Mouse (Mus musculus): ENCODE results near the gene Vasp. TPM values are rescaled to one million over a fixed set of nuclear protein-coding genes. Genes with fewer than 3 reads are reported as not detected.

Vasp gene
- polyA plus RNA-seq, 1 experiment from 2014 or later: 70.0 TPM

DNA sequence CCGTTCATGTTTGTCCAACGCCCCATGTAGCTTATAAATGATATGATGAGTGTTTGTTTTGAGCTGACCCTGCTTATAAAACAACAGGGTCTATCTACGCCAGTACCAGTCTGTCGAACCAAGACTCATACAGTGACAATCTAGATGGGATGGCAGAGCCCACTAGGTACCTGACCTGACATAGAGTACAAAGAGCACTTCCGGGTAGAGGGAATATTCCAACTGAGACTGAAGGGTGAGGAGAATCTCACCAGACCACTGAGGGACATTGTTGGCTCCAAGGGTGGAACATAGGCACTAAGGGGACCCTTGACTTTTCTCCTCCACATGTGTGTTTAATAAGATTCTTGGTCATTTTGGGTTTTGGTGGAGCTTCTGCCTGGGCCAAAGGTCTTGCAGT lies 42.2 kb downstream of the Vasp start:
- DNase-seq (ENCODE audit: low spot score): no peak
- peak overlapping the region; percentile 67 for H3K4me3 ChIP-seq (ENCODE audit: low read depth, low read length)
- no peaks in the 10 kb centered on the region for H3K9me3 ChIP-seq (ENCODE audit: control insufficient read depth, low read length)
- peak overlapping the region; percentile 69 for H3K9ac ChIP-seq (ENCODE audit: low read depth, low read length)
- peaks cover 10% of the 10 kb centered on the region for H3K4me1 ChIP-seq (ENCODE audit: control insufficient read depth, insufficient read depth, low read length)
- no peak for ATAC-seq (ENCODE audit: low read depth)
- H3K27me3 ChIP-seq (replicated peaks; ENCODE audit: control insufficient read depth, insufficient read depth, low read length): no peaks in the 10 kb centered on the region
- peaks cover 5% of the 10 kb centered on the region; the same call in 1 of the 2 replicates for H3K36me3 ChIP-seq (ENCODE audit: control insufficient read depth, insufficient read depth, low read length)
- WGBS: 44% methylated on average over 5 of the region's 5 CpGs
- peak overlapping the region; percentile 69 for H3K4me2 ChIP-seq (ENCODE audit: low read depth, low read length)
- H3K27ac ChIP-seq (replicated peaks; ENCODE audit: low read depth, low read length): peak overlapping the region; percentile 71

DNA sequence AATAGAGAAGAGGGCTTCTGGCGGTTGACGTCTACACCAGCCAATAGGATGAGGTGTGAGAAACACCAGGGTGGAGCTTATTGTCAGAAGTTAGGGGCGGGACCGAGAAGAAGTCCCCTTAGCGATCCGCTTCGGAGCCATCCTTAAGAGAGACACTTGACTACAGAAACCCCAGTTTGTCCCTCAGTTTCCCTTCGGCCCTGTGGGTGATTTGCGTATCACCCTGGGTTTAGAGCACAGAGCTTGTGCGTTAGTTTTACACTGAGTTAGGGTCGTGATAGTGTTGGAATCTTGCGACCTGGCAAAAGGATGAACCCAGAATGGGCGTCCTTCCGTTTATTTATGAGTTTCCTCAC lies 42.8 kb downstream of the Vasp start:
- peaks cover 5% of the 10 kb centered on the region; the same call in 1 of the 2 replicates for H3K36me3 ChIP-seq (ENCODE audit: control insufficient read depth, insufficient read depth, low read length)
- peak overlapping the region; percentile 67 for H3K4me3 ChIP-seq (ENCODE audit: low read depth, low read length)
- DNase-seq (ENCODE audit: low spot score) (no peak), ATAC-seq (ENCODE audit: low read depth) (no peak)
- 0% methylated on average over 9 of the region's 14 CpGs for WGBS
- no peaks in the 10 kb centered on the region for H3K9me3 ChIP-seq (ENCODE audit: control insufficient read depth, low read length)
- peak overlapping the region; percentile 71 for H3K27ac ChIP-seq (replicated peaks; ENCODE audit: low read depth, low read length)
- peaks cover 10% of the 10 kb centered on the region for H3K4me1 ChIP-seq (ENCODE audit: control insufficient read depth, insufficient read depth, low read length)
- peak overlapping the region; percentile 69 for H3K9ac ChIP-seq (ENCODE audit: low read depth, low read length)
- peak overlapping the region; percentile 69 for H3K4me2 ChIP-seq (ENCODE audit: low read depth, low read length)
- no peaks in the 10 kb centered on the region for H3K27me3 ChIP-seq (replicated peaks; ENCODE audit: control insufficient read depth, insufficient read depth, low read length)

DNA sequence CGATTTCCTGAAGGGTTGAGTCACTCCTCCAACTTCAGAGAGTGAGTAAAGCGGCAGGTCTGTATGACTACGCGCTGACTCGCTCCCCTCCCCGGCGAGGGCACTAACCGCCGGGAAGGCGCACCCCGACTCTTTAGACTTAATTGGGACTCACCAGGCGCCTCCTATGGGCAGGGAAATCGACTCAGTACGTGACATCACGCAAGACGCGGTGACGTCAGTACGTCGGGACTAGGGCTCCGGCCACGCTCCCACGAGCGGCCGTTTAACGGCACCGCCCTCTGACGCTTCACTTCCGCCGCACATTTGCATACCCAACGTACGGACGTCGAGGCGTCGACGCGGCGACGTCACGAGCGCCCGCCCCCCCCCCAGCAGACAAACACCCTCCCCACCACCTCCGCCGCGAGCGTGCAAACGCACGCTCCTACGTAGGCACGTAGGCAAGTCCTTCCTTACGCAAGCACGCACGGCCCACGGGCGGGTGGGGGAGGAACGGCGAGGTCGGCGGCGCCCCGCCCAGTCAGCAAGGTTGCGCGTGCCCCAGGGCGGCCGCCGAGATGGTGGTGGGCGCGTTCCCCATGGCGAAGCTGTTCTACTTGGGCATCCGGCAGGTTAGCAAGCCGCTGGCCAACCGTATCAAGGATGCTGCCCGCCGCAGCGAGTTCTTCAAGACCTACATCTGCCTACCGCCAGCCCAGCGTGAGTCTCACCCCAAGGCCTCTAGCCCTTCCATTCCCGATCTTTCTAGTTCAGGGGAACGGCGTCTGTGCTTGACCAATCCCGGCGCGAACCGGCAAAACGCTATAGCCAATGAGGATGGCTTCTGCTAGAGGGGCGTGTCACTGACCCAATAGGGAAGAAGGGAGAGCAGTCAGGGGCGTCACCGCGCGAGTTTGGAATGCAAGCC lies 43.5 kb downstream of the Vasp start, which contains the start of gene Opa3:
Gene Opa3, plus strand, starts transcription at position 452 of the 910 bp plus-strand sequence.
- peak; percentile 94 for ATAC-seq (ENCODE audit: low read depth)
- H3K9ac ChIP-seq (ENCODE audit: low read depth, low read length): peak within 1 kb of the TSS; percentile 82
- 0% methylated on average over 44 of the region's 91 CpGs for WGBS

DNA sequence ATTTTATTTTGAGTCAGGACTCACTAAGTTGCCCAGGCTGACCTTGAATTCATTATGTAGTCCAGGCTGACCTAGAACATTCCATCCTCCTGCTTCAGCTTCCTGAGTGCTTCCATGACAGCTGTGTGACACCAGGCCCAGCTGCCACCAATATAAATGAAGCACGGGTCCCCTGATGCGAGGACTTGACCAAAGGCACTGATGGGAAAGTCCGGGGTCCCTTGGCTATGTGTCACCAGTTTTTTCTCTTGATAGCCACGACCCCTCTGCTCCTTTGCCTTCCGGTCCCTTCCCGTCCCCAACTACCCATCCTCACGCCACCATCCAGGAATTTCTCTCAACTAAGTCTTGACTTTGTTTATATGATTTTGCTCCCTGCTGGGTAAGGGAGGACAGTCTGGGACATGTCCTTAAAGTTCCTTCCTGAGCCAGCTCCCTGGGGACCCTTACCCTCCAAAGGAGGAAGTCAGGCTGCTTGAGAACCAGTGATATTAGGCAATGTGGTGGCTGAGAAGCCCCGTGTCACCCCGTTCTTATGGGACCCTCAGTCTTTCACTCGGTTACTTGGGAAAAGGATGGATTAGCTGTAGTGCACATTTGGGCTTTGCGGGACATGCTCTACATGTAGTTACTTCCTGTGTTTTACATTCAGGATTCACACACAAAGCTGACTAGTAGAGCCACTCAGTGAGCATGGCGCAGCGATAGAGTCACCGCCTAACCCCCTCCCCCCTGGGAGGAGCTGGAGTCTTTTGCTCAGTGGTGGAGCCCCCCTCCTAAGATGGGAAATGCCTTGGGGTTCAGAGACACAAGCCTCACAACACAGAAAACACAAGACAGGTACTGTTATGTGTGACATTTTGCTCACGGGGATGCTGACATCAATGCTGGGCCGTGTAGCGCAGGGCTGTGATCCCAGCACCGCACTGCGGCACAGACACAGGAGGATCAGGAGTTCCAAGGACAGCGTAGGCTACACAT lies 44.5 kb downstream of the Vasp start:
- peaks cover 10% of the 10 kb centered on the region for H3K4me1 ChIP-seq (ENCODE audit: control insufficient read depth, insufficient read depth, low read length)
- peak; percentile 82 for DNase-seq (ENCODE audit: low spot score)

More for the DNA sequence above, 43.5 kb downstream of the Vasp start, which contains the start of gene Opa3:
- Histone ChIP-seq H3K4me1 (ENCODE audit: control insufficient read depth, insufficient read depth, low read length) (peaks cover 10% of the 10 kb centered on the region), H3K4me3 (ENCODE audit: low read depth, low read length) (peak within 1 kb of the TSS; percentile 67), H3K27ac (replicated peaks; ENCODE audit: low read depth, low read length) (peak within 1 kb of the TSS; percentile 99), H3K9me3 (ENCODE audit: control insufficient read depth, low read length) (no peaks in the 10 kb centered on the region), H3K36me3 (ENCODE audit: control insufficient read depth, insufficient read depth, low read length) (peaks cover 5% of the 10 kb centered on the region; the same call in 1 of the 2 replicates), H3K27me3 (replicated peaks; ENCODE audit: control insufficient read depth, insufficient read depth, low read length) (no peaks in the 10 kb centered on the region), H3K4me2 (ENCODE audit: low read depth, low read length) (peak within 1 kb of the TSS; percentile 71)
- DNase-seq (ENCODE audit: low spot score): peak; percentile 100

DNA sequence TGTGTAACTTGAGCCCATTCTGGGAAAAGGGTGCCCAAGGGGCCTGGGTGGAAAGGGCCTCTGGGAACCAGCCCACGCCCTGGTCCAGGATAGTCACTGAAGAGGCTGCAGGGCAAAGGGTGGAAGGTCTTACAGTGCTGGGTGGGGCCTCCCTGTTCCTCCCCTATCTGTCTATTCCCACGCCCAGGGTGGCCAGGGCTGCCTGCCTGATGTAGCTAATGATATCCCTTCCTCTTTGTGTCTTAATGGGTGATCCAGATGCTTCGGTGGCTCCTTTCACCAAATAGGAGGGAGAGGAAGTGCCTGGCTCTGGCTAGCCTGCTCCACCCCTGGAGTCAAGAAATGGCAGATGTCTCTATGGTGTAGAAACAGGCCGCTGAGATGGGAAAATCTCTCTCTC lies 46.7 kb downstream of the Vasp start:
- ATAC-seq (ENCODE audit: low read depth) (no peak), DNase-seq (ENCODE audit: low spot score) (no peak)
- WGBS: 77% methylated on average over 4 of the region's 4 CpGs
- peaks cover 10% of the 10 kb centered on the region for H3K4me1 ChIP-seq (ENCODE audit: control insufficient read depth, insufficient read depth, low read length)
- H3K9ac ChIP-seq (ENCODE audit: low read depth, low read length): no peak overlapping the region
- H3K27me3 ChIP-seq (replicated peaks; ENCODE audit: control insufficient read depth, insufficient read depth, low read length): no peaks in the 10 kb centered on the region
- H3K4me3 ChIP-seq (ENCODE audit: low read depth, low read length): no peak overlapping the region
- H3K36me3 ChIP-seq (ENCODE audit: control insufficient read depth, insufficient read depth, low read length): peaks cover 5% of the 10 kb centered on the region; the same call in 1 of the 2 replicates
- no peak overlapping the region for H3K4me2 ChIP-seq (ENCODE audit: low read depth, low read length)
- no peak overlapping the region for H3K27ac ChIP-seq (replicated peaks; ENCODE audit: low read depth, low read length)
- no peaks in the 10 kb centered on the region for H3K9me3 ChIP-seq (ENCODE audit: control insufficient read depth, low read length)

More for the DNA sequence above, 44.5 kb downstream of the Vasp start:
- peak overlapping the region; percentile 99 for H3K27ac ChIP-seq (replicated peaks; ENCODE audit: low read depth, low read length)
- peak overlapping the region; percentile 71 for H3K4me2 ChIP-seq (ENCODE audit: low read depth, low read length)
- H3K27me3 ChIP-seq (replicated peaks; ENCODE audit: control insufficient read depth, insufficient read depth, low read length): no peaks in the 10 kb centered on the region
- ATAC-seq (ENCODE audit: low read depth): peak; percentile 6; the same call in 1 of the 2 replicates
- H3K36me3 ChIP-seq (ENCODE audit: control insufficient read depth, insufficient read depth, low read length): peaks cover 5% of the 10 kb centered on the region; the same call in 1 of the 2 replicates
- WGBS: 19% methylated on average over 20 of the region's 20 CpGs
- peak overlapping the region; percentile 67 for H3K4me3 ChIP-seq (ENCODE audit: low read depth, low read length)
- H3K9ac ChIP-seq (ENCODE audit: low read depth, low read length): peak overlapping the region; percentile 73
- no peaks in the 10 kb centered on the region for H3K9me3 ChIP-seq (ENCODE audit: control insufficient read depth, low read length)

DNA sequence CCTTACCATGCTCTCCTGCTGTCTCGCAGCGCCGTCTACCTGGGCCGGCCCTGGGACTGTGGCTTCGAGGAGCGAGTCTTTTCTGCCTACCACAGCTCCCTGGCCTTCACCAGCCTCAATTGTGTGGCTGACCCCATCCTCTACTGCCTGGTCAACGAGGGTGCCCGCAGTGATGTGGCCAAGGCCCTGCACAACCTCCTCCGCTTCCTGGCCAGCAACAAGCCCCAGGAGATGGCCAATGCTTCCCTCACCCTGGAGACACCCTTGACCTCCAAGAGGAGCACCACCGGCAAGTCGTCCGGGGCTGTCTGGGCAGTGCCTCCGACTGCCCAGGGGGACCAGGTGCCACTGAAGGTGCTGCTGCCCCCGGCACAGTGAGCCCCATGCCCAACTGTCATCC lies 48.7 kb downstream of the Vasp start:
- Histone ChIP-seq H3K9ac (ENCODE audit: low read depth, low read length) (no peak overlapping the region), H3K27ac (replicated peaks; ENCODE audit: low read depth, low read length) (no peak overlapping the region), H3K4me2 (ENCODE audit: low read depth, low read length) (no peak overlapping the region), H3K27me3 (replicated peaks; ENCODE audit: control insufficient read depth, insufficient read depth, low read length) (no peaks in the 10 kb centered on the region), H3K4me1 (ENCODE audit: control insufficient read depth, insufficient read depth, low read length) (peaks cover 6% of the 10 kb centered on the region), H3K9me3 (ENCODE audit: control insufficient read depth, low read length) (no peaks in the 10 kb centered on the region), H3K36me3 (ENCODE audit: control insufficient read depth, insufficient read depth, low read length) (peaks cover 5% of the 10 kb centered on the region; the same call in 1 of the 2 replicates), H3K4me3 (ENCODE audit: low read depth, low read length) (no peak overlapping the region)
- WGBS: 90% methylated on average over 14 of the region's 14 CpGs
- DNase-seq (ENCODE audit: low spot score) (no peak), ATAC-seq (ENCODE audit: low read depth) (no peak)

DNA sequence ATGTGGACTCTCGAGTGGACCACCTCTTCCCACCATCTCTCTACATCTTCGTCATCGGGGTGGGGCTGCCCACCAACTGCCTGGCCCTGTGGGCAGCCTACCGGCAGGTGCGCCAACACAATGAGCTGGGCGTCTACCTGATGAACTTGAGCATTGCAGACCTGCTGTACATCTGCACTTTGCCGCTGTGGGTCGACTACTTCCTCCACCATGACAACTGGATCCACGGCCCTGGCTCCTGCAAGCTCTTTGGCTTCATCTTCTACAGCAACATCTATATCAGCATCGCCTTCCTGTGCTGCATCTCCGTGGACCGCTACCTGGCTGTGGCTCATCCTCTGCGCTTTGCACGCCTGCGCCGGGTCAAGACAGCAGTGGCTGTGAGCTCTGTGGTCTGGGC lies 49.4 kb downstream of the Vasp start:
- peaks cover 6% of the 10 kb centered on the region for H3K4me1 ChIP-seq (ENCODE audit: control insufficient read depth, insufficient read depth, low read length)
- no peak for DNase-seq (ENCODE audit: low spot score)
- 98% methylated on average over 16 of the region's 16 CpGs for WGBS
- no peak overlapping the region for H3K4me2 ChIP-seq (ENCODE audit: low read depth, low read length)
- ATAC-seq (ENCODE audit: low read depth): no peak
- no peaks in the 10 kb centered on the region for H3K27me3 ChIP-seq (replicated peaks; ENCODE audit: control insufficient read depth, insufficient read depth, low read length)
- H3K27ac ChIP-seq (replicated peaks; ENCODE audit: low read depth, low read length): no peak overlapping the region
- H3K4me3 ChIP-seq (ENCODE audit: low read depth, low read length): no peak overlapping the region
- no peak overlapping the region for H3K9ac ChIP-seq (ENCODE audit: low read depth, low read length)
- H3K9me3 ChIP-seq (ENCODE audit: control insufficient read depth, low read length): no peaks in the 10 kb centered on the region
- peaks cover 5% of the 10 kb centered on the region; the same call in 1 of the 2 replicates for H3K36me3 ChIP-seq (ENCODE audit: control insufficient read depth, insufficient read depth, low read length)

DNA sequence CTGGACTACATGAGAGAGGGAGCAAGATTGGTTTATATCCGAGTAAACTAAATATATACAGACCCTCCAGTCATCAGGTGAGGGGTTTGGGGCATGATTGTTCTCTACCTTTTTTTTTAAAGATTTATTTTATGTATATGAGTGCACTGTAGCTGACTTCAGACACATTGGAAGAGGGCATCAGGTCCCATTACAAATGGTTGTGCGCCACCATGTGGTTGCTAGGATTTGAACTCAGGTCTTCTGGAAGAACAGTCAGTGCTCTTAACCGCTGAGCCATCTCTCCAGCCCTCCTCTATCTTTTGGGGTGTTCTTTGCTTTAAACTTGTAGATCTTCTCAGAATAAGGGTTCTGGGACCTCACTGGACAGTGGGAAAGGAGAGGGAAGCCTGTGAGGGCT lies 51.6 kb downstream of the Vasp start:
- H3K27me3 ChIP-seq (replicated peaks; ENCODE audit: control insufficient read depth, insufficient read depth, low read length): no peaks in the 10 kb centered on the region
- H3K4me2 ChIP-seq (ENCODE audit: low read depth, low read length): no peak overlapping the region
- no peaks in the 10 kb centered on the region for H3K36me3 ChIP-seq (ENCODE audit: control insufficient read depth, insufficient read depth, low read length)
- peaks cover 3% of the 10 kb centered on the region; the same call in 1 of the 2 replicates for H3K4me1 ChIP-seq (ENCODE audit: control insufficient read depth, insufficient read depth, low read length)
- 73% methylated on average over 3 of the region's 3 CpGs for WGBS
- no peak overlapping the region for H3K9ac ChIP-seq (ENCODE audit: low read depth, low read length)
- ATAC-seq (ENCODE audit: low read depth) (no peak), DNase-seq (ENCODE audit: low spot score) (no peak)
- H3K9me3 ChIP-seq (ENCODE audit: control insufficient read depth, low read length): no peaks in the 10 kb centered on the region
- H3K4me3 ChIP-seq (ENCODE audit: low read depth, low read length): no peak overlapping the region
- no peak overlapping the region for H3K27ac ChIP-seq (replicated peaks; ENCODE audit: low read depth, low read length)

Measured in embryonic facial prominence, embryonic 14.5 days (tissue).